8 mouse cellular contexts compared by ENCODE assay signal in the genomic region with DNA sequence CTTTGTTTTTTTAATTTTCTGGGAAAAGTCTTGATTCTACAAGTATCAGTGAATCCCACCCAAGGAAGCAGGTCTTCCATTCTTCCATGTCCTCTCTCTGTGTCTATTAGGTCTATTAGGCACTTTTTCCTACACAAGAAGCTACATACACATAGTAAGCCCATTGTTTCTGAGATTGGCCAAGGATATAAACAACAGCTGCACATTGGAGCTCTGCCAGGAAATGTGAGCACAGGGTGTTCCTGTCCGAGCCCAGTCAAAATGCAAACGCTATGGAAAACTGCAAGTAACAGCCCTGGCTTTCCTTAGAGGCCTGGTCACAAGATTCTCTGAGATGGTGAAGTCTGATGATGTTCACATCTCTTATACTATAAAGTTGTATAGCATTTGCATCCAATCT. TPM values are rescaled to one million over a fixed set of nuclear protein-coding genes. Genes with fewer than 3 reads are reported as not detected.
DNase-seq lines count a peak whose midpoint lies in the region; ATAC-seq lines count a peak whose summit lies in the region.

No protein-coding gene starts in this region.

- H3K4me1 ChIP-seq in stomach, embryonic 15.5 days = no peaks in the 10 kb centered on the region
- H3K4me1 ChIP-seq in liver, embryonic 12.5 days = no peaks in the 10 kb centered on the region

- H3K4me2 ChIP-seq in stomach, embryonic 15.5 days = no peak overlapping the region
- no peak overlapping the region for H3K4me2 ChIP-seq in liver, embryonic 12.5 days

- WGBS in stomach, embryonic 15.5 days = 16% methylated on average over 2 of the region's 2 CpGs
- WGBS in liver, embryonic 12.5 days (ENCODE audit: insufficient replicate concordance) = 67% methylated on average over 2 of the region's 2 CpGs

- H3K27ac ChIP-seq in stomach, embryonic 15.5 days = 0 out of 2 replicates have a peak overlapping the region, but pooled peaks have one; percentile 48
- H3K27ac ChIP-seq in liver, embryonic 12.5 days = no peak overlapping the region

- no peak; the same call in 1 of the 2 replicates for ATAC-seq in stomach, embryonic 15.5 days (ENCODE audit: insufficient read depth, low FRiP score, low read depth)
- no peak for ATAC-seq in liver, embryonic 12.5 days

- DNase-seq in adrenal gland, adult (ENCODE audit: inconsistent age in 2 of 2, low spot score in 1 of 2) = peak; percentile 5 to 24
- DNase-seq in adrenal gland, adult 18-20 months (ENCODE audit: low spot score in 2 of 2) = no peak
- DNase-seq in retina, postnatal 1 day = peak; percentile 72
- no peak for DNase-seq in retina, embryonic 14.5 days (ENCODE audit: low spot score)
- DNase-seq in layer of hippocampus, adult 9-10 months (ENCODE audit: low spot score) = peak; percentile 33
- no peak for DNase-seq in neural tube, embryonic 10.5 days (ENCODE audit: extremely low spot score, low spot score)

- H3K36me3 ChIP-seq in stomach, embryonic 15.5 days = no peaks in the 10 kb centered on the region
- H3K36me3 ChIP-seq in liver, embryonic 12.5 days = no peaks in the 10 kb centered on the region

- no peak overlapping the region for H3K9ac ChIP-seq in stomach, embryonic 15.5 days
- H3K9ac ChIP-seq in liver, embryonic 12.5 days = no peak overlapping the region

- H3K27me3 ChIP-seq in stomach, embryonic 15.5 days (replicated peaks) = no peaks in the 10 kb centered on the region
- H3K27me3 ChIP-seq in liver, embryonic 12.5 days (replicated peaks) = no peaks in the 10 kb centered on the region

- no peaks in the 10 kb centered on the region for H3K9me3 ChIP-seq in stomach, embryonic 15.5 days
- no peaks in the 10 kb centered on the region for H3K9me3 ChIP-seq in liver, embryonic 12.5 days (replicated peaks)

- H3K4me3 ChIP-seq in stomach, embryonic 15.5 days (replicated peaks) = no peak overlapping the region
- no peak overlapping the region for H3K4me3 ChIP-seq in liver, embryonic 12.5 days

RNA-seq across cellular contexts. Expression of gene Lbr, which starts 49.3 kb away (rescaled TPM):
- total RNA-seq in adrenal gland, adult 18-20 months (2021) = 10 to 100 TPM; 15.6 to 17.9 TPM
- polyA plus RNA-seq in stomach, embryonic 15.5 days (2015; fragmentation: Nextera tagmentation; extraction: Ambion mirVana) = 127 and 133 TPM in 2 replicates
- 284 and 296 TPM in 2 replicates for polyA plus RNA-seq in liver, embryonic 12.5 days (2016; fragmentation: Nextera tagmentation; extraction: Ambion mirVana)

Comparison
In these comparisons a context has a peak if more than half of its experiments do, and no peak if none do; other contexts are left out.
1. DNase-seq: peak in adrenal gland, adult (2 of 2), retina, postnatal 1 day (single experiment) and layer of hippocampus, adult 9-10 months (single experiment); none in adrenal gland, adult 18-20 months (0 of 2), retina, embryonic 14.5 days (single experiment) and neural tube, embryonic 10.5 days (single experiment).